Mouse (Mus musculus) splenic B cell, adult 2 months (primary cell): Measurements from ENCODE around the gene Sumf1.

Experiments used
- DNase-seq: peaks from one replicate; pipeline ENCODE4 v3.0.0-alpha.2; 2011; ENCODE audit warnings: low read depth, low spot score
- H3K27me3 ChIP-seq: 2 replicates; pipeline ENCODE4 v1.6.1; 2012; ENCODE audit warnings: mild to moderate bottlenecking, low read length, moderate library complexity, mixed read lengths; ENCODE audit not compliant: control insufficient read depth, poor library complexity, insufficient read depth, severe bottlenecking
- H3K36me3 ChIP-seq: 2 replicates; pipeline ENCODE4 v1.6.1; 2012; ENCODE audit warnings: mild to moderate bottlenecking, low read length, moderate library complexity, mixed read lengths; ENCODE audit not compliant: control insufficient read depth, poor library complexity, insufficient read depth, severe bottlenecking

Gene Sumf1

GRCm38 (mm10) chr6:108184847-108185684, at the start of gene Sumf1:
Gene Sumf1 (minus strand): TSS chr6:108185582.
- DNase-seq: peak; percentile 92
- peaks cover 2% of the 10 kb centered on the region; the same call in 1 of the 2 replicates for H3K36me3 ChIP-seq
- no peaks in the 10 kb centered on the region for H3K27me3 ChIP-seq

GRCm38 (mm10) chr6:108234536-108234935, 49.2 kb upstream of the Sumf1 start:
- H3K27me3 ChIP-seq: no peaks in the 10 kb centered on the region
- no peaks in the 10 kb centered on the region; the same call in 1 of the 2 replicates for H3K36me3 ChIP-seq
- DNase-seq: no peak

GRCm38 (mm10) chr6:108233070-108233469, 47.7 kb upstream of the Sumf1 start:
- Histone ChIP-seq H3K36me3 (no peaks in the 10 kb centered on the region), H3K27me3 (no peaks in the 10 kb centered on the region)
- DNase-seq: no peak

GRCm38 (mm10) chr6:108231892-108232710, 46.7 kb upstream of the Sumf1 start:
- peak; percentile 20 for DNase-seq
- Histone ChIP-seq H3K27me3 (no peaks in the 10 kb centered on the region), H3K36me3 (no peaks in the 10 kb centered on the region)

GRCm38 (mm10) chr6:108230608-108231007, 45.2 kb upstream of the Sumf1 start:
- Histone ChIP-seq H3K27me3 (no peaks in the 10 kb centered on the region), H3K36me3 (no peaks in the 10 kb centered on the region)
- peak; percentile 7 for DNase-seq

GRCm38 (mm10) chr6:108228601-108229000, 43.2 kb upstream of the Sumf1 start:
- no peaks in the 10 kb centered on the region for H3K27me3 ChIP-seq
- DNase-seq: no peak
- H3K36me3 ChIP-seq: no peaks in the 10 kb centered on the region; the same call in 1 of the 2 replicates

GRCm38 (mm10) chr6:108228048-108228447, 42.7 kb upstream of the Sumf1 start:
- no peaks in the 10 kb centered on the region; the same call in 1 of the 2 replicates for H3K36me3 ChIP-seq
- DNase-seq: no peak
- H3K27me3 ChIP-seq: no peaks in the 10 kb centered on the region

- Histone ChIP-seq H3K36me3 (no peaks in the 10 kb centered on the region; the same call in 1 of the 2 replicates), H3K27me3 (no peaks in the 10 kb centered on the region)
- DNase-seq: no peak
Measured at GRCm38 (mm10) chr6:108227461-108227860, 42.1 kb upstream of the Sumf1 start.

- no peak for DNase-seq
- Histone ChIP-seq H3K36me3 (no peaks in the 10 kb centered on the region; the same call in 1 of the 2 replicates), H3K27me3 (no peaks in the 10 kb centered on the region)
Measured at GRCm38 (mm10) chr6:108226230-108226629, 40.8 kb upstream of the Sumf1 start.

- no peaks in the 10 kb centered on the region for H3K27me3 ChIP-seq
- no peaks in the 10 kb centered on the region; the same call in 1 of the 2 replicates for H3K36me3 ChIP-seq
- no peak for DNase-seq
Measured at GRCm38 (mm10) chr6:108225027-108225426, 39.6 kb upstream of the Sumf1 start.

- Histone ChIP-seq H3K36me3 (peaks cover 2% of the 10 kb centered on the region; the same call in 1 of the 2 replicates), H3K27me3 (no peaks in the 10 kb centered on the region)
- no peak for DNase-seq
Measured at GRCm38 (mm10) chr6:108224361-108224760, 39.0 kb upstream of the Sumf1 start.

- H3K36me3 ChIP-seq: peaks cover 3% of the 10 kb centered on the region; the same call in 1 of the 2 replicates
- peak; percentile 59 for DNase-seq
Measured at GRCm38 (mm10) chr6:108222875-108223274, 37.5 kb upstream of the Sumf1 start.

GRCm38 (mm10) chr6:108222435-108222834, 37.1 kb upstream of the Sumf1 start:
- no peaks in the 10 kb centered on the region for H3K27me3 ChIP-seq
- DNase-seq: no peak
- peaks cover 4% of the 10 kb centered on the region; the same call in 1 of the 2 replicates for H3K36me3 ChIP-seq

More at GRCm38 (mm10) chr6:108222875-108223274, 37.5 kb upstream of the Sumf1 start:
- H3K27me3 ChIP-seq: no peaks in the 10 kb centered on the region

GRCm38 (mm10) chr6:108217987-108218386, 32.6 kb upstream of the Sumf1 start:
- H3K36me3 ChIP-seq: peaks cover 7% of the 10 kb centered on the region; the same call in 1 of the 2 replicates
- DNase-seq: no peak
- no peaks in the 10 kb centered on the region for H3K27me3 ChIP-seq

GRCm38 (mm10) chr6:108216832-108217231, 31.4 kb upstream of the Sumf1 start:
- no peak for DNase-seq
- Histone ChIP-seq H3K27me3 (no peaks in the 10 kb centered on the region), H3K36me3 (peaks cover 7% of the 10 kb centered on the region; the same call in 1 of the 2 replicates)
